Mouse (Mus musculus) brain, embryonic 14.5 days (tissue): ENCODE results near the gene Ammecr1. TPM values are rescaled to one million over a fixed set of nuclear protein-coding genes. Genes with fewer than 3 reads are reported as not detected.

Experiments used
- DNase-seq: peaks from one replicate; pipeline ENCODE4 v3.0.0-alpha.2; 2011; ENCODE audit warnings: low read depth
- CTCF ChIP-seq: fragments of 200-500 bp; IDR thresholded peaks from 2 replicates; pipeline ENCODE4 v1.5.1; 2012; ENCODE audit warnings: inconsistent platforms, mild to moderate bottlenecking, moderate library complexity, borderline replicate concordance; ENCODE audit not compliant: insufficient read depth, insufficient read length; ENCODE audit errors: extremely low read depth
- POLR2A ChIP-seq: fragments of 200-500 bp; IDR thresholded peaks from 2 replicates; pipeline ENCODE4 v1.6.1; 2012; ENCODE audit warnings: mild to moderate bottlenecking, inconsistent platforms, borderline replicate concordance; ENCODE audit not compliant: poor library complexity, insufficient read depth, insufficient read length, severe bottlenecking; ENCODE audit errors: extremely low read depth
- polyA plus RNA-seq: library from polyadenylated mRNA; depleted of rRNA; stranded (reverse); fragments of >200 nt; gene quantifications from 2 replicates; pipeline ENCODE4 v1.2.3, GENCODE M21; 2012

Ammecr1 gene
- polyA plus RNA-seq, 1 experiment, result 3.6 TPM

GRCm38 (mm10) chrX:142979224-142979623, 12.7 kb upstream of the Ammecr1 start:
- DNase-seq, result no peak
- TF ChIP-seq CTCF (no peak), POLR2A (no peak)

DNA sequence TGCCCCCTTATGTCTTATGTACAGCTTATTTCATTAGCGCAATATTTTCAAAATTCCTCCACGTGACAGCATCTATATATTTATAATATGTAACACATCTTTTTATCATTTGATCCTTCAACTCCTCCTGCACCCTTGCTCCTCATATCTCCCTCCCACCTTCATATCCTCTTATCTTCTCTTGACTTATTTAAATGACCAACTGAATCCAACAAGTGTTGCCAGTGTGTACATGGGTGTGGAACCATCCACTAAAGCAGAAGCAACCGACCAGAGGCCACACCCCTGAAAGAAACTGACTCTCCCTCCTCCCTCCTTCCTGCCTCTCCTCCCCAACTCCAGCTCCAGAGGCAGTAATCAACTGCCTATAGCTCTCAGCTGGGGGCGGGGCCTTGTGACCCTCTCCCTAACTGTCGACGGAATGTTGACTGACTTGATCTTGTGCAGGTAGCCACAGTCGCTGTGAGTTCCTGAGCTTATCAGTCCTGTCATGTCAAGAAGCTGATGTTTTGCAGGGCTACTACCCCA, 6.0 kb upstream of the Ammecr1 start:
- TF ChIP-seq CTCF (no peak), POLR2A (no peak)
- DNase-seq, result no peak

DNA sequence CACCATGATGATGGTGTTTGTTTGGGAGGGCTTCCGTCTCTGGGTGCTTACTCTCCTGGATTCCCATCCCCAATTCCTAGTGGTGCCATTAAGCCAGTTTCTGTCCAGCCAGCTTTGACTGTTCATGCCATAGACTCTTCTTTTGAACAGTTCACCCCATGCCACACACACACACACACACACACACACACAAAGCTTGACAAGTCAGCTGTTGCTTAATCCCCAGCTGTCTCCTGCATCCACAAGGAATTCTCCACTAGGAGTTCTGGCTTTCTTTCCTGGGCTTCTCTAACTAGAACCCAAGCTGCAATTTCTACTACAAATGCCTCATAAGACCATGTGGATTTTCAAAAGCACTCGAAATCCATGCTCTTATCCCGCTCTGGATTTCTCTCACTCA, 5.2 kb upstream of the Ammecr1 start:
- no peak for DNase-seq
- TF ChIP-seq CTCF (no peak), POLR2A (no peak)

DNA sequence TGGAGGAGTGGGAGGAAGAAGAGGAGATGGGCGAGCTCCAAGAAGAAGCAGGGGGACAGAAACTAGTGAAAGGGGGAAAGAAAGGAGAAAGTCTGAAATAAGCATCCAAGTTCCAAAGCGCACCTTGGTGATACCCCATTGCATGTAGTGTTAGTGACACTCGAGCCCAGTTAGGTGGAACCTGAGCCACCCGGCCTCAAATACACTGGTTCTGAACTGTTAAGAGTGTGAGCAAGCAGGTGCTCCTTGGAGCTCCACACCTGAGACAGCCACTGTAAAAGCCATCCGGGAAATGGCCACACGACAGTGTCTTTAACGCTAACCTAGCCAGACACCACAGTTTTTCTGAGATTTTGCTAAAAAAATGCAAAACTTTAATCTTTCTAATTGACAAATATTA, 539 bp upstream of the Ammecr1 start:
- TF ChIP-seq CTCF (no peak), POLR2A (no peak)
- no peak for DNase-seq

DNA sequence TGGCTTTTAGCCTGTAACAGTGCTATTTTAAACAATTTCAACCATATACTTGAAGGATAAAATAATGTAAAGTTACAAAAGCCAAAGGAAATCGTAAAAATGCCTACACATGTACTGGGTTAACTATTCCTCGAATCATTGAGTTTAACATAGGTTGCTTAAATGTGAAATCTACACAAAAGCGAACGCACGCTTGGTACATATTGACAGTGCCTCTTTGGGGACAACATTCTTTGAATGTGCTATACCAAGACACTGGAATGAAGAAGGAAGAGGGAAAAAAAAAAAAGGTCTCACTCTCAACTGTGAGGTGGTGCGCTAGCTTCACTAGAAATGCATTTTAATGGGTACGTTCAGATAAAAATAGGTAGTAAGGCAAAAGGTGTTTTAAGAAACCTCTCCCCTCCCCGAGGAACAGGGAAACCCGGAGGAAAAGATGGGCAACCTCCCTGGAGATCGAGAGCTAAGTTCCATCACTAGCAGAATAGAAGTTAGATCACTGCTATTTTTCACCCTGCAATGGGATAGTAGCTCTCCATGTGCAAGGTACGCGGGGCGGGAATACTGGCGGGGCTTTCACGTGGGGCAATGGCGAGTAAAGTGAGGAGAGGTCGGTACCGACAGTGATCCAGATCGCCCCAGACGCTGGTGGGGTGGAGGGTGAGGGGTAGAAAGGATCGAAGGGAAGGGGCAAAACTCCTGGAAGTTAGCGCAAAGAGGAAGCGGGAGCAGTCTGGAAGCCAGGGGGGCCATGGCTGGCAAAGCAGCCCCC, 1.1 kb downstream of the Ammecr1 start:
- DNase-seq, result peak; percentile 9
- no peak for TF ChIP-seq POLR2A
- no peak for TF ChIP-seq CTCF

DNA sequence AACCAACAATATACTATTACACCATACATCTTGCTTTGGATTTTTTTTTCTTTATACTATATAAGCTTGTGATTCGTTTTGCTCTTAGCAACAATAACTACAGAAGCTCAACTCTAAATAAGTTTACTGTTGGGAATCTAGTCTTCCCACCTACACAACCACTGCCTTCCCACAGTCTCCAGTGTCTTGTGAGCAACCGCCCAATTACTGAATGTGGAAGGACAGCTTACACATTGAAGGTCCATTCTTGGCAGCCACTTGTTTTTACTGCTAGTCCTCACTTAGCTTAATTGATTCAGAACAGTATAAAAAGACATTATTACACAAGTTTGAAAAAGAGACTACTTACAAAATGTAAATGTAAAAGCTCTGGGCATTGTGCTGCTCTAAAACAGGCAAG, 6.1 kb downstream of the Ammecr1 start:
- peak; percentile 55 for DNase-seq
- TF ChIP-seq POLR2A, result no peak
- no peak for TF ChIP-seq CTCF

DNA sequence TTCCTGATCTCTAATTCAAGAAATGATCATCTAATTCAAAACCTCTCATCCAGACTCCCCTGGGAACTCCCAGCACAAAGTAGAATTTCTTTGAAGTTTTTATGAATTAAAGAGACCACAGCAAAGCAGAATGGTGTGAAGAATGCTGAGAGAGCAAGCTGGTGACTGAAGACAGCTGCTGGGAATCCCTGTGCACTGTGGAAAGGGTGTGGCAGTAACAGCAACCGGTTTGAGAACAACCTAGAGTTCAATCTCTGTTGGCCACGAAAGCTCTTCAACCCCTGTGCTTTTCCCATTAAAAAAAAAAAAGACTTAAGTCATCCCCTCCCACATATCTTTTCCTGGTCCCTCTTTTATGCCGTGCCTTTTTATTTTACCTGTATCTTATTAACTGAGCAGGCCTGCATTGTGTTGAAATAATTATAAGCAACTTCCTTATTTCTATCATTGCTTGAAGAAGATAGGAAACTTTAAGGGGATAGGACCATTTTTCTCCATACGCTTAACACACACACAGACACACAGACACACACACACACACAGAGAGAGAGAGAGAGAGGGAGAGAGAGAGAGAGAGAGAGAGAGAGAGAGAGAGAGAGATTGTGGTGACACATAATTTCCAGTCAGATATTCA, 6.7 kb downstream of the Ammecr1 start:
- DNase-seq, result no peak
- TF ChIP-seq POLR2A (no peak), CTCF (no peak)

DNA sequence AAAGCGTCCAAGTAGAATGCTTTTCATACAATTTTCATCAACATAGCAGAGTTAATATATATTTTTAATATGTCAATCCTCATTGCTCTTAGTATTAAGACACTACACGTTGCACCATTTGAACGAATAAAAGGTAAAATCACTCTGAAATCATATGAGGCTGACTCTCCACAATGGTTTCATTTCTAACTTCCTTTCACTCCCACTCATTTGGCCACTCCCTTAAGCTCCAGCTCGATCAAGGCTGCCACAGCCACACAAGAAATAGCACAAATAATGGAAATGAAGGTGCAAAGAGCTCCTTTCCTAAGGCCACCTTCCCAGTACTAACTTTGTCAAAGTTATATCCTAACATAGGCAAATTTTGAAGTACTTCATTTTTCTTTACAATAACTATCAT, 38.1 kb downstream of the Ammecr1 start:
- TF ChIP-seq POLR2A, result no peak
- TF ChIP-seq CTCF, result no peak
- no peak for DNase-seq

- DNase-seq, result no peak
- TF ChIP-seq POLR2A (no peak), CTCF (no peak)
Measured at GRCm38 (mm10) chrX:142917394-142917793, 49.1 kb downstream of the Ammecr1 start.

- no peak for DNase-seq
- TF ChIP-seq POLR2A (no peak), CTCF (no peak)
Measured at GRCm38 (mm10) chrX:142916719-142917118, 49.8 kb downstream of the Ammecr1 start.

DNA sequence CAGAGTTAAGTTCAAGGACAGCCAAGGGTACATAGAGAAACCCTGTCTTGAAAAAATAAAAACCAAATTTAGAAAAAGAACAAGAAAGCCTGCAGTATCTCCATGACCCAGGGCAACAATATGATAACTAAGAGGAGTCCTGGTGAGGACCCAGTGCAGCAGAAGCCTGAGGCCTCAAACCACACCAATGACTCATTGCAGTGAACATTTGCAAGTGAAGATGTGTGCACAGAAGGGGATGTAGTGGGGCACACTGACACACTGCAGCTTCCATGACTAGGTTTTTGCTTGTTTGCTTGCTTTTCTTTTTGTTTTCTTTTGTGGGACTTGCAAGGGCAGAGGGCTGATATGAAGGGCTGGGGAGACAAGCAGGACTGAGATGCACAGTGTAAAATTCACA, 52.3 kb downstream of the Ammecr1 start:
- no peak for DNase-seq
- no peak for TF ChIP-seq POLR2A
- TF ChIP-seq CTCF, result no peak
